Mouse (Mus musculus): ENCODE results near the gene Mpeg1. TPM values are rescaled to one million over a fixed set of nuclear protein-coding genes. Genes with fewer than 3 reads are reported as not detected.

The Mpeg1 gene
- polyA plus RNA-seq, 1 experiment from 2014 or later, result 0.18 TPM

DNA sequence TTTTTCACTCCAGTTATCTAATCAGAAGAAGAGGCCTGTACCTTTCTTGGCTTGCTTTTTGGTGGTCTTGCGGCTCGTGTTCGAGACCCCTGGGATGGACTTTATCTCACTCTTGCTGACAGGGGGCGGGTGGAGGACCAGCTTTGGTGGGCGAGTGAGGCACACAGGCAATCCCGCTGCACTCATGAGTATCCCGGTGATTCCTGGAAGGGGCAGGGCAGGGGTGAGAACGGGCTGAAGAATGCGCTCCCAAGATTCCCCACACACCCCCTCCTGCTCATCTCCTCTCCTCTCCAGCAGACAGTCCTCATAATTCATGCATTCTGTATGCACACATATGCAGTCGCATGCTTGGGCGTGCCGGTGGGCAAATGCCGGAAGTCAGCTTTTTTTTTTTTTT lies 24.6 kb downstream of the Mpeg1 start:
- Histone ChIP-seq H3K36me3 (no peaks in the 10 kb centered on the region), H3K4me3 (no peak overlapping the region), H3K9me3 (replicated peaks) (no peaks in the 10 kb centered on the region), H3K27me3 (replicated peaks) (no peaks in the 10 kb centered on the region), H3K4me2 (no peak overlapping the region), H3K4me1 (replicated peaks) (peaks cover 19% of the 10 kb centered on the region), H3K9ac (no peak overlapping the region), H3K27ac (ENCODE audit: poor library complexity, severe bottlenecking) (no peak overlapping the region)
- 38% methylated on average over 13 of the region's 13 CpGs for WGBS
- ATAC-seq (ENCODE audit: insufficient number of reproducible peaks, low FRiP score), result no peak

DNA sequence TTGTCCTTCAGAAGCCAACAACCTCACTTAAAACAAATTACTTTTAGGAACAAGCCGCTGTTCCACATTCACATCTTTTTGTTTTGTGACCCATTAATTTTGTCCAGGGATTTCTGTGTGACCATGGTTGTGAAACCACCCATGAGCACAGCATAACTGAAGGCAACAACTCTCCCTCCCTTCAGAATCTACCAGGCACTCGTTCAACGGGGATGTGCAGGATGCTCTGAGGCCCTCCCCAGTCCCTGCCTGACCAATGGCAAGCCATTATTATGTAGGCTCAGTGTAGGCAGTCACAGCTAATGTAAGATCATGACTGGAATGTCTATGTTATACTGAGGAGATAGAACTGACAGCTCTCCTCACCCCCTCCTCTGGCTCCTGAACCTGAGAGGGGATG lies 25.1 kb downstream of the Mpeg1 start:
- Histone ChIP-seq H3K4me1 (replicated peaks) (peaks cover 19% of the 10 kb centered on the region), H3K4me2 (no peak overlapping the region), H3K4me3 (no peak overlapping the region), H3K27me3 (replicated peaks) (no peaks in the 10 kb centered on the region), H3K36me3 (no peaks in the 10 kb centered on the region), H3K27ac (ENCODE audit: poor library complexity, severe bottlenecking) (no peak overlapping the region), H3K9ac (no peak overlapping the region), H3K9me3 (replicated peaks) (no peaks in the 10 kb centered on the region)
- WGBS, result 59% methylated on average over 3 of the region's 3 CpGs
- no peak for ATAC-seq (ENCODE audit: insufficient number of reproducible peaks, low FRiP score)

DNA sequence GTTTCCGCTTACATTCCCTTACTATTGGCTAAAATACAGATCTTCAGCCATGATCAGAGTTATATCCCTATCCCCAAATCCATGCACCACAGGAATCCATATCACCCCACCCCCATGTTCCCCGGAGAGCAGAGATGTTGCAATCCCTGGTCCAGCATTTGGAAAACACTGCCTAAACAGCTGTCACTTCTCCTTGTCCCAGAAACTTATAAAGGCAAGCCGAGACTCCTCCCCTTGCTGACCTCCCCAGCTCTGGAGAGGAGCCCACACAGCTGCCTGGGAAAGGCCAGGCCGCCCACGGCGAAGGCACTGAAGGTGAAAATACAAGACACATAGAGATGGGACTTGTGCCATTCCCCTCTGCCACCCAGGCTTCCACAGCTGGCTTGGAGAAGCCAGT lies 26.3 kb downstream of the Mpeg1 start:
- no peak for ATAC-seq (ENCODE audit: insufficient number of reproducible peaks, low FRiP score)
- H3K9me3 ChIP-seq (replicated peaks), result no peaks in the 10 kb centered on the region
- 69% methylated on average over 6 of the region's 6 CpGs for WGBS
- H3K36me3 ChIP-seq, result 0 out of 2 replicates have a peak, but pooled peaks cover under 1% of the 10 kb centered on the region
- H3K4me2 ChIP-seq, result no peak overlapping the region
- H3K27me3 ChIP-seq (replicated peaks), result no peaks in the 10 kb centered on the region
- H3K4me1 ChIP-seq (replicated peaks), result peaks cover 19% of the 10 kb centered on the region
- H3K27ac ChIP-seq (ENCODE audit: poor library complexity, severe bottlenecking), result no peak overlapping the region
- H3K9ac ChIP-seq, result no peak overlapping the region
- no peak overlapping the region for H3K4me3 ChIP-seq

DNA sequence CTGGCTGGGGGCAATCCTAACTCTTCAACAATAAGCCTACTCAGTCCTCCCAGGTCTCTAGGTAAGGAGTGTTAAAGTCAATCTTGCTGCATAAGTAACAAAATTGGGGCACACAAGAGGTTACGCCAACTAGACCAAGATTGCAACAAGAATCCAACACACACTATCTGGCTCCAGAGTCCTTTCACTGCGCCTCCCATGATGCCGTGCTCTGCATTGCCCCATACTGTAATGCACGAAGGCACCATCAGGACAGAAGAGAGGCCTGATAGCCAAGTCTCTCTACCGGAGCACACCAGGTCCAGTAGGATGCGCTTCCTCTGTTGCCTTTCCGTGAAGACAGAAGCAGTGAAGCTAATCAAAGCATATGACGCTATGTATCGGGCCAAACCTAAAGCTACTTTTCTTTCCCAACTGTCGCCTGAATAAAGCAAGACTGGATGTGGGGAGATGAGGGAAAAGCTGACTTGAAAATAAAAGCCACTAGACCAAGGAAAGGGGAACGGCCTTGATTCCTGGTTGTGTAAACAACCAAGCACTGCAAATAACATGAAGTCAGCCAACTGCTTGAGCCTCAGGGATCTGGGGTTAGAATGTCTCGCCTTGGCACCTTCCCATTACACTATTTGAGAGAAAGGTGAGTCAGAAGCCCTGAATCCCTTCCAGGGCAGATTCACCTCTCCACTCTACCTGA lies 27.1 kb downstream of the Mpeg1 start:
- Histone ChIP-seq H3K4me2 (no peak overlapping the region), H3K9me3 (replicated peaks) (no peaks in the 10 kb centered on the region), H3K27me3 (replicated peaks) (no peaks in the 10 kb centered on the region), H3K27ac (ENCODE audit: poor library complexity, severe bottlenecking) (no peak overlapping the region), H3K4me3 (no peak overlapping the region), H3K9ac (no peak overlapping the region), H3K36me3 (0 out of 2 replicates have a peak, but pooled peaks cover 2% of the 10 kb centered on the region), H3K4me1 (replicated peaks) (peaks cover 19% of the 10 kb centered on the region)
- WGBS, result 84% methylated on average over 12 of the region's 12 CpGs
- no peak for ATAC-seq (ENCODE audit: insufficient number of reproducible peaks, low FRiP score)

DNA sequence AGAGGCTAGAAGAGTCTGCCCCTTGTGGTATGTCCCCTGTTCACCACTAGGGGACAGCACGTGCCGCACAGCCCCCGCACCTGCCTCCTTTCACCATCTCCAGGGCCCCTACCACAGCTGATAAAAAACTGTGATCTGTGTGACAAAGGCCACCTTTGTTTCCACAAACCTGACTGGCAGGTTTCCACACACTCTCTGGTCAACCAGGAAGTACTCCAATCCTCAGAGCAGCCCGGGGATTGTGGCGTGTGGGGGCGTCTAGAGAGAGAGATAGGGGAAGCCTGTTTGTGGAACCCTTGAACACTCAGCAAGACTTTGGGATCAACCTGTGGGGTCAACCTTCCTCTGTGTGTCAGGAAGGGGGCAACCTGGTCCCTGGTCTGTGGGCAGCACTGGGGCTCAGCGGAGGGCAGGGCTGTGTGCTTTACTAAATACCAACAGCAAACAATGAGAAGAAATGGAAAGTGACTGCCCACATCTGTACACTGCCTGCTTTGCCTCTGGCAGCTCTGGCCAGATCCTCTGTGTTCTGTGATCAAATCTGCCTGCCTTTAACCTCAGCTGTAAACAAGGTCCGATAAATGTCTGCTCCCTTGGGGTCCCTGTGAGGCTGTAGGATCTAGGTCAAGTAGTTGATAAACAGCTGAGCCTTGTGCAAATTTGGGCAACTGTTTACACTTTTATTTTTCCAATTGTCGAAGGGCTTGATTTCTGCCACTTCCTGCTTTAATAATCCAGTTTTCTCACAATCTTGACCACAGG lies 27.8 kb downstream of the Mpeg1 start:
- Histone ChIP-seq H3K27ac (ENCODE audit: poor library complexity, severe bottlenecking) (no peak overlapping the region), H3K4me1 (replicated peaks) (peaks cover 19% of the 10 kb centered on the region), H3K36me3 (0 out of 2 replicates have a peak, but pooled peaks cover 2% of the 10 kb centered on the region), H3K4me3 (no peak overlapping the region), H3K4me2 (peak overlapping the region; percentile 23; the same call in 1 of the 2 replicates), H3K27me3 (replicated peaks) (no peaks in the 10 kb centered on the region), H3K9me3 (replicated peaks) (no peaks in the 10 kb centered on the region), H3K9ac (no peak overlapping the region)
- ATAC-seq (ENCODE audit: insufficient number of reproducible peaks, low FRiP score), result no peak
- 29% methylated on average over 9 of the region's 9 CpGs for WGBS

DNA sequence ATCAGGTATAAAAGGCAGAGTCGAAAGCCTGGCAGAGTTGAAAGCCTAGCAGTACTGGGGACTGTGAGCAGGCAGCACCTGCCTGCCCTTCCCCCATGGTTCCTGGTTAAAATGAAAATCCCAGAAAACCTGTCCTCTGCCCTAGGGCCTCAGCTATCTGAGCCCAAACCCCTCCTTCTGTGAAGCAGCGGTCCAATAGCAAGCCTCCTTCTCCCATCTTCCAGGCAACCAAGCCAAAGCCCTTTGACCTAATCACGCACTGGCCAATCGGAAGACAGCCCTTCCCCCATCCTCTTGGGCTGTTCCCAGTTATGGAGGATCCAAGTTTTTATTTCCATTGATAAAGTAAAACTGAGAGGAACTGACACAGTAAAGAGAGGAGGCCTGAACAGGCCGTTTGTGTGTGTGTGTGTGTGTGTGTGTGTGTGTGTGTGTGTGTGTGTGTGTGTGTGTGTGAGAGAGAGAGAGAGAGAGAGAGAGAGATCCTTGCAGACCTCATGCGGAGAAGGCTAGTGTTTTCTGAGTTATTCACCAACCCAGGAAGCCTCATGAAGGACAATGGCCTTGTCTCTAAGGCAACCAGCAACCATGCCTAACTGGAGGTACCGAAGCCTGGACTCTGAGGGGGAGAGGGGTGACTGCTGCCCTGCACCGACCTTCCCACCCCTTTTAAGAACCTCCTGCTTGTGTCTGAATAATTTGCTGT lies 28.5 kb downstream of the Mpeg1 start:
- no peak overlapping the region for H3K27ac ChIP-seq (ENCODE audit: poor library complexity, severe bottlenecking)
- H3K9me3 ChIP-seq (replicated peaks), result no peaks in the 10 kb centered on the region
- no peak overlapping the region for H3K9ac ChIP-seq
- H3K4me2 ChIP-seq, result no peak overlapping the region
- ATAC-seq (ENCODE audit: insufficient number of reproducible peaks, low FRiP score), result no peak
- H3K36me3 ChIP-seq, result 0 out of 2 replicates have a peak, but pooled peaks cover 2% of the 10 kb centered on the region
- peaks cover 18% of the 10 kb centered on the region for H3K4me1 ChIP-seq (replicated peaks)
- 35% methylated on average over 8 of the region's 8 CpGs for WGBS
- no peak overlapping the region for H3K4me3 ChIP-seq
- no peaks in the 10 kb centered on the region for H3K27me3 ChIP-seq (replicated peaks)

DNA sequence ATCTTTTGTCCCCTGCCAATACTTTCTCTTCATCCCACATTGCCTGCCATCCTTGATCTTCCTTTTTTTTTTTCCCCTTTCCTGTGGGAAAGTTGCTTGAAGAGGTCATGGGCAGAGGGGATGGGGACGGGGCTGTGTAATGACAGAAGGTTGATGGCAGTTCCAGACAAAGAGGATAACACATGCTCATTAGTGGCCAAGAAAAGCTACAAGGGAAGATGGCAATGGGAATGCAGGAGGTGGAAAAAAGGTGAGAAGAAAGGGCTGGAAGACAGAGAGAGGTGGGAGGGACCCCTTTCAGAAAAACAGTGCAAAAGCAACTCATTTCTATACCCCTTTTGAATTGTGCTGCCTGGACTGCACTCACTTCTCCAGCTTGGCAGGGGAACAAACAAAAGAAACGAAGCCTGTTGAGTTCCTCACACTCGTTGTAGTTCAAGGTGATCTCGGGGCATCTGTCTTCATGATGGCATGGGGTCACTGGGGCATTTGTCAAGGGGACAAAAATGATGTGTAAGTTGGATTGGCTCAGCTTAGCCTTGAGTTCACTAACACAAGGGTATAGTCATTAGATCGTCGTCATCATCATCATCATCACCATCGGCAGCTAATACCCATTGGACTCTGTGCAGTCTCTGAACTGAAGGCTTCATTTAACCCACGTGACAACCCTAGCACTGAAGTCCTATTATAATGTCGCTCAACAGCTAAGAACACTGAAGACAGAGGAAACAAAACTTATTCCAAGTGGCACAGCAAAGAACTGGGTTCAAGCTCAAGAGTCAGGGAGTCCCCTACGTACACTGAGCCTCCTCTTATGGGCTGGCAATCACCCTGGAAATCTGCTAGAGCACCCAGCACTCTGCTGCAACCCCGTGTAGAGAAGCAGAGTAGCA lies 29.3 kb downstream of the Mpeg1 start:
- Histone ChIP-seq H3K27ac (ENCODE audit: poor library complexity, severe bottlenecking) (no peak overlapping the region), H3K9ac (no peak overlapping the region), H3K4me1 (replicated peaks) (peaks cover 10% of the 10 kb centered on the region; the same call in 1 of the 2 replicates), H3K36me3 (0 out of 2 replicates have a peak, but pooled peaks cover 2% of the 10 kb centered on the region), H3K4me2 (no peak overlapping the region), H3K4me3 (no peak overlapping the region), H3K9me3 (replicated peaks) (no peaks in the 10 kb centered on the region), H3K27me3 (replicated peaks) (no peaks in the 10 kb centered on the region)
- WGBS, result 77% methylated on average over 11 of the region's 11 CpGs
- no peak for ATAC-seq (ENCODE audit: insufficient number of reproducible peaks, low FRiP score)

DNA sequence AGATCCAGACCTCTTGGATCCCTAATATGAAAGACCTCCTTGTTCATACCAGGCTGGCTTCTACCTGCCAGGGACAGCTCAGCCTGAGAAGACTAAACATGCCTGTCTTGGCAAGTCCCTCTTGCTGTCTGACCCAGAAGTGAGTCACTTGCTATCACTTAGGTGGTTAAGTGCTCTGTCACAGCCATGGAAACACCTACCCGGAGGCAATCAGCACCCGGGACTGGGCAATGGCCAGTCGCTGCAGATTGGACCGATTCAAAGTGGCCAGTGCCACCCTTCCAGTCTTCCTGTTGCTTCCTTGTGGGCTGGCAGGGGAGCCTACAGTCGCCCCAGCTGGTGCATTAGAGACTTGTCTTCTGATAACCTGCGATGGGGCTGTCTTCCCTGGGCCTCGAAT lies 31.1 kb downstream of the Mpeg1 start:
- ATAC-seq (ENCODE audit: insufficient number of reproducible peaks, low FRiP score), result no peak; the same call in 1 of the 2 replicates
- no peak overlapping the region for H3K27ac ChIP-seq (ENCODE audit: poor library complexity, severe bottlenecking)
- no peaks in the 10 kb centered on the region for H3K9me3 ChIP-seq (replicated peaks)
- H3K4me3 ChIP-seq, result no peak overlapping the region
- no peak overlapping the region for H3K4me2 ChIP-seq
- no peaks in the 10 kb centered on the region for H3K27me3 ChIP-seq (replicated peaks)
- peaks cover 5% of the 10 kb centered on the region; the same call in 1 of the 2 replicates for H3K4me1 ChIP-seq (replicated peaks)
- H3K36me3 ChIP-seq, result 0 out of 2 replicates have a peak, but pooled peaks cover 2% of the 10 kb centered on the region
- WGBS, result 77% methylated on average over 7 of the region's 7 CpGs
- H3K9ac ChIP-seq, result no peak overlapping the region

DNA sequence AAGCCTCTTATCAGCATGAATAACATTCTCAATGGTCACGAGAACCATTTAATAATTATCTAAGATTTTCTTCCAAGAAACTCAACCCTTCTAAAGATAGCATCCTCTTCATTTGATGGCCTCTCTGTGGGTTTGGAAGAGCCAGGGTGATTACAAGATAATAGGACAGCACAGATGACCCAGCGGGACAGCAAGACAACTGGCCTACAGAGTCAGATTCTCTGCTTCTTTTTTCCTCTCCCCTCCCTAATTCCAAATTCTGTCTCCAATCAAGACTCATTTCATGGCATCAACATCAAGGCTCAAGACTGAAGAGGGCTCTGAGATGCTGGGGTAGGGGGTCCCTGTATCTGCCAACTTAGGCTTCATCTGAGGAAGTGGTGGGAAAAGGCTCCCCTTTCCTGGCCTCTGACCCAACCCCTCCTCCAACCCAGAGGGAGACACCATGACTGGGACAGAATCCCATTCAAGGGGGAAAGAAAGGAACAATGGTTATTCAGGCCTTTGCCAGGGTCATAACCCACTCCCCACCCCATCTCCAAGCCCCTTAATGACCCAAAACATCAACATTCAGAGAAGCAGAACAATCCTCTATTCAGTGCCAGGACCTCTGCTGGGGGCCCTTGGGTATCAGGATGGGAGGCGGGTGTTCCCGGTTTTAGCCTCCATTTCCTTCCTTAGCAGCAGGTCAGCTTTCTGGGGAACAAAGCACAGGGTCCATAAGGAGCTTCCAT lies 33.0 kb downstream of the Mpeg1 start:
- H3K4me1 ChIP-seq (replicated peaks), result 0 out of 2 replicates have a peak, but pooled peaks cover under 1% of the 10 kb centered on the region
- 0 out of 2 replicates have a peak, but pooled peaks cover 2% of the 10 kb centered on the region for H3K36me3 ChIP-seq
- ATAC-seq (ENCODE audit: insufficient number of reproducible peaks, low FRiP score), result no peak
- WGBS, result 54% methylated on average over 4 of the region's 4 CpGs
- H3K27ac ChIP-seq (ENCODE audit: poor library complexity, severe bottlenecking), result no peak overlapping the region
- no peak overlapping the region for H3K4me2 ChIP-seq
- H3K4me3 ChIP-seq, result no peak overlapping the region
- no peaks in the 10 kb centered on the region for H3K9me3 ChIP-seq (replicated peaks)
- H3K27me3 ChIP-seq (replicated peaks), result peaks cover 14% of the 10 kb centered on the region
- no peak overlapping the region for H3K9ac ChIP-seq

DNA sequence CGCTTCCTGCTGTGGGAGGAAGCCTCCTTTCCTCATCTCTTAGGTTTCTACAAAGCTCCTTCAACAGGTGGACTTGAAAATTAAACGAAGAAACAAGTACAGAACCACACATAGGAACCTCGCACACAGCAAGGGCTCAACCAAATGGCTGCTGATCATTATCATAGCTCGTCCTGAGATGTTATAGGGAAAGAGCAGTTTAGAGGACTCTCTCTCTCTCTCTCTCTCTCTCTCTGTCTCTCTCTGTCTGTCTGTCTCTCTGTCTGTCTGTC lies 33.5 kb downstream of the Mpeg1 start:
- H3K9ac ChIP-seq, result no peak overlapping the region
- no peak overlapping the region for H3K27ac ChIP-seq (ENCODE audit: poor library complexity, severe bottlenecking)
- H3K36me3 ChIP-seq, result 0 out of 2 replicates have a peak, but pooled peaks cover 2% of the 10 kb centered on the region
- H3K4me2 ChIP-seq, result no peak overlapping the region
- H3K27me3 ChIP-seq (replicated peaks), result peaks cover 19% of the 10 kb centered on the region
- H3K4me1 ChIP-seq (replicated peaks), result no peaks in the 10 kb centered on the region
- no peak for ATAC-seq (ENCODE audit: insufficient number of reproducible peaks, low FRiP score)
- H3K4me3 ChIP-seq, result no peak overlapping the region
- WGBS, result 68% methylated on average over 4 of the region's 4 CpGs
- H3K9me3 ChIP-seq (replicated peaks), result no peaks in the 10 kb centered on the region

Data from heart, embryonic 12.5 days (tissue).